Mouse (Mus musculus) adrenal gland, postnatal 10 days (tissue): ENCODE measurements around the gene Sf3a2. TPM values are rescaled to one million over a fixed set of nuclear protein-coding genes. Genes with fewer than 3 reads are reported as not detected.

ENCODE experiments used
- DNase-seq: peaks from one replicate; pipeline ENCODE4 v3.0.0; 2021; ENCODE audit warnings: mixed read lengths
- microRNA-seq: library from miRNA; unstranded; fragments of <30 nt; microRNA quantifications from one replicate; pipeline ENCODE4 v1.2.0, GENCODE M21; 2021
- total RNA-seq, 2 experiments: library from RNA; stranded (reverse); gene quantifications; 2 replicates each; pipeline ENCODE4 v1.2.3; 2021

Sf3a2 gene
- total RNA-seq, 2 experiments from 2014 or later, result 45.2 to 50.5 TPM

DNA sequence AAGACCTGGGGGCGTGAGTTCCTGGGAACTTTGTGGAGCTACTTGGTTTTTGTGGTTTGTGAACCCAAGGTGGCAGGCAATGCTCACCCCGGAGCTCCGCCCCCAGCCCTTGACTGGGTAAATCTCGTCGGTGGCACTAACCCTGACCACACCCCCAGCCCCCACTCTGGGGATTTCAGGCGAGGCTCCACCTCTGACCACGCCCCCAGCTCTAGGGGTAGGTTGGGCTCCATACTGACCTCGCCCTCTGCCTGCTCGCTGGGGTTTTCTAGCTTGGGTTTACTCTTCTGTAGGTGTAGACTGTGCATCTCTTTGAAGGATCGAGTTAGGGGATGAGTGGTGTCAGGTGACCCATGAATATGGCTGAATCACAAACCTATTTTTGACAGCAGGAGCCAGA is 50.6 kb downstream of the Sf3a2 start:
- peak; percentile 67 for DNase-seq

Small RNA genes lying within 50 kb of the gene (microRNA-seq; reads per million reads assigned to microRNA genes)
- 1.8 reads per million for gene Mir1982

Other genes starting within 250 kb of the Sf3a2 start
- 10 to 100 TPM; 31.9 to 44.5 TPM for gene Rexo1, start 236.6 kb upstream of the Sf3a2 start, total RNA-seq
- 10 to 100 TPM; 12.4 to 14.1 TPM for gene Klf16, start 220.9 kb upstream of the Sf3a2 start, total RNA-seq
- 100 to 1,000 TPM; 108 to 113 TPM for gene Abhd17a, start 207.9 kb upstream of the Sf3a2 start, total RNA-seq
- gene Scamp4, start 195.3 kb upstream of the Sf3a2 start, total RNA-seq, result 10 to 100 TPM; 41.8 to 42.3 TPM
- gene Adat3, start 195.3 kb upstream of the Sf3a2 start, total RNA-seq, result 1 to 10 TPM; 3.9 to 5.1 TPM
- gene Gm49322, start 192.2 kb upstream of the Sf3a2 start, total RNA-seq, result 1 to 10 TPM; 1.6 to 2.7 TPM
- gene Csnk1g2, start 175.4 kb upstream of the Sf3a2 start, total RNA-seq, result 100 to 1,000 TPM; 121 to 131 TPM
- 10 to 100 TPM; 50.4 to 65.3 TPM for gene Btbd2, start 141.1 kb upstream of the Sf3a2 start, total RNA-seq
- gene Mknk2, start 120.1 kb upstream of the Sf3a2 start, total RNA-seq, result 100 to 1,000 TPM; 249 to 298 TPM
- gene Mob3a, start 96.2 kb upstream of the Sf3a2 start, total RNA-seq, result 10 to 100 TPM; 17.7 to 20.1 TPM
- 10 to 100 TPM in 1 of 2 experiments, 1 to 10 TPM in 1; 6.9 to 13.1 TPM for gene Izumo4, start 96.0 kb upstream of the Sf3a2 start, total RNA-seq
- gene Ap3d1, start 55.9 kb upstream of the Sf3a2 start, total RNA-seq, result 10 to 100 TPM; 64.7 to 82.6 TPM
- 10 to 100 TPM; 64.5 to 80.9 TPM for gene Dot1l, start 43.0 kb upstream of the Sf3a2 start, total RNA-seq
- gene Plekhj1, start 428 bp downstream of the Sf3a2 start, total RNA-seq, result 10 to 100 TPM; 50.0 to 63.2 TPM
- under 1 TPM; 0.57 to 0.79 TPM for gene Amh, start 7.0 kb downstream of the Sf3a2 start, total RNA-seq
- gene Jsrp1, start 15.3 kb downstream of the Sf3a2 start, total RNA-seq, result 10 to 100 TPM in 1 of 2 experiments, 1 to 10 TPM in 1; 9.8 to 24.0 TPM
- gene Oaz1, start 28.5 kb downstream of the Sf3a2 start, total RNA-seq, result 100 to 1,000 TPM; 700 to 820 TPM
- 1 to 10 TPM in 1 of 2 experiments, under 1 TPM in 1; 0.99 to 1.5 TPM for gene Lingo3, start 45.8 kb downstream of the Sf3a2 start, total RNA-seq
- gene Lsm7, start 57.0 kb downstream of the Sf3a2 start, total RNA-seq, result 10 to 100 TPM; 35.3 to 37.8 TPM
- gene Sppl2b, start 57.1 kb downstream of the Sf3a2 start, total RNA-seq, result 10 to 100 TPM; 25.3 to 39.8 TPM
- gene Tmprss9, start 73.7 kb downstream of the Sf3a2 start, total RNA-seq, result under 1 TPM; 0.09 to 0.12 TPM
- 100 to 1,000 TPM; 271 to 285 TPM for gene Timm13, start 102.8 kb downstream of the Sf3a2 start, total RNA-seq
- 10 to 100 TPM; 14.5 to 16.5 TPM for gene Lmnb2, start 120.0 kb downstream of the Sf3a2 start, total RNA-seq
- 10 to 100 TPM; 11.7 to 44.5 TPM for gene Gadd45b, start 131.9 kb downstream of the Sf3a2 start, total RNA-seq
- gene Gng7, start 216.7 kb downstream of the Sf3a2 start, total RNA-seq, result 1 to 10 TPM; 5.4 to 6.4 TPM
- 1 to 10 TPM; 2.8 to 3.4 TPM for gene Diras1, start 227.5 kb downstream of the Sf3a2 start, total RNA-seq
- 10 to 100 TPM; 28.5 to 32.8 TPM for gene Slc39a3, start 239.2 kb downstream of the Sf3a2 start, total RNA-seq